Mouse (Mus musculus) spleen, adult 2 months (tissue): ENCODE measurements around the gene Fndc9. TPM values are rescaled to one million over a fixed set of nuclear protein-coding genes. Genes with fewer than 3 reads are reported as not detected.

Experiments used
- DNase-seq, 2 experiments: peaks; one replicate each; pipeline versions ENCODE4 v3.0.0 to v3.0.0-alpha.2; 2012 to 2021; ENCODE audit warnings: low spot score in 2 of 2, low read depth in 1 of 2
- H3K27ac ChIP-seq: fragments of 200-500 bp; 2 replicates; pipeline ENCODE4 v1.5.1; 2012; ENCODE audit warnings: low read length, inconsistent platforms; ENCODE audit not compliant: insufficient read depth
- H3K27me3 ChIP-seq: fragments of 200-500 bp; 2 replicates; pipeline ENCODE4 v1.6.1; 2012; ENCODE audit warnings: mild to moderate bottlenecking, moderate library complexity, low read length, inconsistent platforms; ENCODE audit not compliant: control insufficient read depth, insufficient read depth
- H3K36me3 ChIP-seq: fragments of 200-500 bp; 2 replicates; pipeline ENCODE4 v1.6.1; 2012; ENCODE audit warnings: mild to moderate bottlenecking, low read length, inconsistent platforms; ENCODE audit not compliant: control insufficient read depth, insufficient read depth
- H3K4me1 ChIP-seq: fragments of 200-500 bp; 2 replicates; pipeline ENCODE4 v1.6.1; 2011; ENCODE audit warnings: inconsistent platforms; ENCODE audit not compliant: control insufficient read depth, insufficient read depth, insufficient read length
- H3K4me3 ChIP-seq: fragments of 200-500 bp; 2 replicates; pipeline ENCODE4 v1.5.1; 2011; ENCODE audit warnings: mild to moderate bottlenecking, inconsistent platforms; ENCODE audit not compliant: insufficient read depth, insufficient read length; ENCODE audit errors: extremely low read depth
- CTCF ChIP-seq: fragments of 200-500 bp; IDR thresholded peaks from 2 replicates; pipeline ENCODE4 v1.5.1; 2011; ENCODE audit warnings: mild to moderate bottlenecking, inconsistent platforms; ENCODE audit not compliant: insufficient read depth, insufficient read length, insufficient replicate concordance; ENCODE audit errors: extremely low read depth
- POLR2A ChIP-seq: fragments of 200-500 bp; IDR thresholded peaks from 2 replicates; pipeline ENCODE4 v1.6.1; 2011; ENCODE audit warnings: low read depth, low read length, inconsistent platforms
- WGBS: fragments of 180-500 bp; shearing (Covaris S2); methylation state at CpG from one replicate; pipeline ENCODE4 v1.1.7; 2018; 5-methylcytosine and 5-hydroxymethylcytosine counted together
- polyA plus RNA-seq: library from polyadenylated mRNA; depleted of rRNA; stranded (reverse); fragments of >200 nt; gene quantifications from 2 replicates; pipeline ENCODE4 v1.2.3, GENCODE M21; 2012

Fndc9 gene
- polyA plus RNA-seq, 1 experiment = not detected

GRCm38 (mm10) chr11:46216669-46217068 lies 18.7 kb upstream of the Fndc9 start:
- WGBS = 84% methylated on average over 7 of the region's 7 CpGs

GRCm38 (mm10) chr11:46217686-46218085 lies 17.6 kb upstream of the Fndc9 start:
- TF ChIP-seq POLR2A = no peak
- no peak for TF ChIP-seq CTCF
- H3K27ac ChIP-seq = no peak overlapping the region
- 95% methylated on average over 9 of the region's 9 CpGs for WGBS

More at GRCm38 (mm10) chr11:46216669-46217068, 18.7 kb upstream of the Fndc9 start:
- Histone ChIP-seq H3K36me3 (peaks cover 35% of the 10 kb centered on the region), H3K27me3 (no peaks in the 10 kb centered on the region), H3K4me1 (no peaks in the 10 kb centered on the region), H3K4me3 (no peak overlapping the region), H3K27ac (no peak overlapping the region)
- TF ChIP-seq CTCF (no peak), POLR2A (no peak)
- DNase-seq = peak in 1 of 2 experiments; percentile 14

GRCm38 (mm10) chr11:46218584-46218983 lies 16.7 kb upstream of the Fndc9 start:
- Histone ChIP-seq H3K36me3 (peaks cover 37% of the 10 kb centered on the region), H3K27ac (no peak overlapping the region), H3K4me1 (no peaks in the 10 kb centered on the region), H3K4me3 (no peak overlapping the region), H3K27me3 (no peaks in the 10 kb centered on the region)
- 75% methylated on average over 5 of the region's 5 CpGs for WGBS
- no peak for DNase-seq
- TF ChIP-seq POLR2A = no peak
- TF ChIP-seq CTCF = no peak

More at GRCm38 (mm10) chr11:46217686-46218085, 17.6 kb upstream of the Fndc9 start:
- Histone ChIP-seq H3K4me1 (no peaks in the 10 kb centered on the region), H3K36me3 (peaks cover 35% of the 10 kb centered on the region), H3K4me3 (no peak overlapping the region), H3K27me3 (no peaks in the 10 kb centered on the region)
- DNase-seq = no peak

- Histone ChIP-seq H3K36me3 (peaks cover 36% of the 10 kb centered on the region), H3K4me1 (no peaks in the 10 kb centered on the region), H3K27me3 (no peaks in the 10 kb centered on the region), H3K4me3 (no peak overlapping the region), H3K27ac (no peak overlapping the region)
- no peak for DNase-seq
- no peak for TF ChIP-seq POLR2A
- TF ChIP-seq CTCF = no peak
- WGBS = 95% methylated on average over 9 of the region's 9 CpGs
Observed at GRCm38 (mm10) chr11:46219380-46219779, 16.0 kb upstream of the Fndc9 start.

GRCm38 (mm10) chr11:46220211-46220610 lies 15.1 kb upstream of the Fndc9 start:
- no peaks in the 10 kb centered on the region for H3K4me1 ChIP-seq
- no peak for DNase-seq
- H3K27ac ChIP-seq = no peak overlapping the region
- H3K27me3 ChIP-seq = no peaks in the 10 kb centered on the region
- TF ChIP-seq POLR2A (no peak), CTCF (no peak)
- H3K4me3 ChIP-seq = no peak overlapping the region
- H3K36me3 ChIP-seq = peaks cover 36% of the 10 kb centered on the region
- WGBS = 92% methylated on average over 2 of the region's 2 CpGs

GRCm38 (mm10) chr11:46223575-46223974 lies 11.8 kb upstream of the Fndc9 start:
- Histone ChIP-seq H3K36me3 (peaks cover 31% of the 10 kb centered on the region), H3K4me1 (no peaks in the 10 kb centered on the region), H3K4me3 (no peak overlapping the region), H3K27ac (no peak overlapping the region), H3K27me3 (no peaks in the 10 kb centered on the region)
- 90% methylated on average over 2 of the region's 2 CpGs for WGBS
- no peak for DNase-seq
- TF ChIP-seq POLR2A (no peak), CTCF (no peak)

GRCm38 (mm10) chr11:46225345-46225744 lies 10.0 kb upstream of the Fndc9 start:
- Histone ChIP-seq H3K27me3 (no peaks in the 10 kb centered on the region), H3K4me1 (no peaks in the 10 kb centered on the region), H3K27ac (no peak overlapping the region), H3K36me3 (peaks cover 26% of the 10 kb centered on the region), H3K4me3 (no peak overlapping the region)
- TF ChIP-seq CTCF (no peak), POLR2A (no peak)
- no peak for DNase-seq
- 97% methylated on average over 5 of the region's 5 CpGs for WGBS
